Mouse (Mus musculus): ENCODE data around the gene Ppp4r2. TPM values are rescaled to one million over a fixed set of nuclear protein-coding genes. Genes with fewer than 3 reads are reported as not detected.

Gene Ppp4r2
- polyA plus RNA-seq, 1 experiment, result 155 TPM

- H3K27ac ChIP-seq (ENCODE audit: insufficient read depth, low read length), result no peak overlapping the region
- peaks cover 18% of the 10 kb centered on the region for H3K4me1 ChIP-seq (ENCODE audit: control insufficient read depth, insufficient read depth, low read length)
- no peak overlapping the region for H3K4me3 ChIP-seq (ENCODE audit: insufficient read depth, low read length)
- TF ChIP-seq POLR2A (IDR thresholded peaks at IDR 0.05; ENCODE audit: low read depth, low read length), result no peak
- no peak for TF ChIP-seq CTCF (IDR thresholded peaks at IDR 0.05; ENCODE audit: borderline replicate concordance, insufficient read depth, low read length)
Measured at GRCm38 (mm10) chr6:100802381-100803083, 30.9 kb upstream of the Ppp4r2 start.

- H3K27ac ChIP-seq (ENCODE audit: insufficient read depth, low read length), result no peak overlapping the region
- H3K4me3 ChIP-seq (ENCODE audit: insufficient read depth, low read length), result no peak overlapping the region
- TF ChIP-seq CTCF (IDR thresholded peaks at IDR 0.05; ENCODE audit: borderline replicate concordance, insufficient read depth, low read length), result no peak
- no peak for TF ChIP-seq POLR2A (IDR thresholded peaks at IDR 0.05; ENCODE audit: low read depth, low read length)
- H3K4me1 ChIP-seq (ENCODE audit: control insufficient read depth, insufficient read depth, low read length), result peaks cover 18% of the 10 kb centered on the region
Measured at GRCm38 (mm10) chr6:100803250-100803649, 30.2 kb upstream of the Ppp4r2 start.

GRCm38 (mm10) chr6:100807187-100807586 is 26.2 kb upstream of the Ppp4r2 start:
- Histone ChIP-seq H3K4me3 (ENCODE audit: insufficient read depth, low read length) (no peak overlapping the region), H3K4me1 (ENCODE audit: control insufficient read depth, insufficient read depth, low read length) (no peaks in the 10 kb centered on the region), H3K27ac (ENCODE audit: insufficient read depth, low read length) (no peak overlapping the region)
- TF ChIP-seq CTCF (IDR thresholded peaks at IDR 0.05; ENCODE audit: borderline replicate concordance, insufficient read depth, low read length) (no peak), POLR2A (IDR thresholded peaks at IDR 0.05; ENCODE audit: low read depth, low read length) (no peak)

- TF ChIP-seq POLR2A (IDR thresholded peaks at IDR 0.05; ENCODE audit: low read depth, low read length) (no peak), CTCF (IDR thresholded peaks at IDR 0.05; ENCODE audit: borderline replicate concordance, insufficient read depth, low read length) (no peak)
- no peak overlapping the region for H3K4me3 ChIP-seq (ENCODE audit: insufficient read depth, low read length)
- no peaks in the 10 kb centered on the region for H3K4me1 ChIP-seq (ENCODE audit: control insufficient read depth, insufficient read depth, low read length)
- H3K27ac ChIP-seq (ENCODE audit: insufficient read depth, low read length), result no peak overlapping the region
Measured at GRCm38 (mm10) chr6:100807746-100808145, 25.7 kb upstream of the Ppp4r2 start.

- no peak for TF ChIP-seq POLR2A (IDR thresholded peaks at IDR 0.05; ENCODE audit: low read depth, low read length)
- no peak for TF ChIP-seq CTCF (IDR thresholded peaks at IDR 0.05; ENCODE audit: borderline replicate concordance, insufficient read depth, low read length)
- Histone ChIP-seq H3K4me1 (ENCODE audit: control insufficient read depth, insufficient read depth, low read length) (no peaks in the 10 kb centered on the region), H3K4me3 (ENCODE audit: insufficient read depth, low read length) (no peak overlapping the region), H3K27ac (ENCODE audit: insufficient read depth, low read length) (no peak overlapping the region)
Measured at GRCm38 (mm10) chr6:100808221-100808778, 25.1 kb upstream of the Ppp4r2 start.

GRCm38 (mm10) chr6:100810117-100810516 is 23.3 kb upstream of the Ppp4r2 start:
- no peak overlapping the region for H3K4me3 ChIP-seq (ENCODE audit: insufficient read depth, low read length)
- no peak overlapping the region for H3K27ac ChIP-seq (ENCODE audit: insufficient read depth, low read length)
- H3K4me1 ChIP-seq (ENCODE audit: control insufficient read depth, insufficient read depth, low read length), result no peaks in the 10 kb centered on the region
- TF ChIP-seq CTCF (IDR thresholded peaks at IDR 0.05; ENCODE audit: borderline replicate concordance, insufficient read depth, low read length) (no peak), POLR2A (IDR thresholded peaks at IDR 0.05; ENCODE audit: low read depth, low read length) (no peak)

- no peak for TF ChIP-seq POLR2A (IDR thresholded peaks at IDR 0.05; ENCODE audit: low read depth, low read length)
- TF ChIP-seq CTCF (IDR thresholded peaks at IDR 0.05; ENCODE audit: borderline replicate concordance, insufficient read depth, low read length), result no peak
- Histone ChIP-seq H3K27ac (ENCODE audit: insufficient read depth, low read length) (no peak overlapping the region), H3K4me3 (ENCODE audit: insufficient read depth, low read length) (no peak overlapping the region), H3K4me1 (ENCODE audit: control insufficient read depth, insufficient read depth, low read length) (no peaks in the 10 kb centered on the region)
Measured at GRCm38 (mm10) chr6:100811731-100812130, 21.7 kb upstream of the Ppp4r2 start.

- TF ChIP-seq CTCF (IDR thresholded peaks at IDR 0.05; ENCODE audit: borderline replicate concordance, insufficient read depth, low read length) (no peak), POLR2A (IDR thresholded peaks at IDR 0.05; ENCODE audit: low read depth, low read length) (no peak)
- Histone ChIP-seq H3K4me1 (ENCODE audit: control insufficient read depth, insufficient read depth, low read length) (no peaks in the 10 kb centered on the region), H3K4me3 (ENCODE audit: insufficient read depth, low read length) (no peak overlapping the region), H3K27ac (ENCODE audit: insufficient read depth, low read length) (no peak overlapping the region)
Measured at GRCm38 (mm10) chr6:100821367-100821766, 12.1 kb upstream of the Ppp4r2 start.

GRCm38 (mm10) chr6:100823356-100823755 is 10.1 kb upstream of the Ppp4r2 start:
- no peak overlapping the region for H3K4me3 ChIP-seq (ENCODE audit: insufficient read depth, low read length)
- no peak overlapping the region for H3K27ac ChIP-seq (ENCODE audit: insufficient read depth, low read length)
- TF ChIP-seq CTCF (IDR thresholded peaks at IDR 0.05; ENCODE audit: borderline replicate concordance, insufficient read depth, low read length) (no peak), POLR2A (IDR thresholded peaks at IDR 0.05; ENCODE audit: low read depth, low read length) (no peak)
- no peaks in the 10 kb centered on the region for H3K4me1 ChIP-seq (ENCODE audit: control insufficient read depth, insufficient read depth, low read length)

- Histone ChIP-seq H3K4me1 (ENCODE audit: control insufficient read depth, insufficient read depth, low read length) (no peaks in the 10 kb centered on the region), H3K4me3 (ENCODE audit: insufficient read depth, low read length) (no peak overlapping the region), H3K27ac (ENCODE audit: insufficient read depth, low read length) (no peak overlapping the region)
- TF ChIP-seq POLR2A (IDR thresholded peaks at IDR 0.05; ENCODE audit: low read depth, low read length), result no peak
- no peak for TF ChIP-seq CTCF (IDR thresholded peaks at IDR 0.05; ENCODE audit: borderline replicate concordance, insufficient read depth, low read length)
Measured at GRCm38 (mm10) chr6:100824381-100824965, 8.9 kb upstream of the Ppp4r2 start.
